Mouse (Mus musculus) c-Kit-negative CD71-positive TER-119-positive erythroid progenitor cells, embryonic 14.5 days (primary cell): ENCODE measurements around the gene Zc2hc1b.

Source experiments
- DNase-seq: peaks from one replicate; pipeline ENCODE4 v3.0.0-alpha.2; 2013; ENCODE audit warnings: low read depth, low spot score

Gene Zc2hc1b

DNA sequence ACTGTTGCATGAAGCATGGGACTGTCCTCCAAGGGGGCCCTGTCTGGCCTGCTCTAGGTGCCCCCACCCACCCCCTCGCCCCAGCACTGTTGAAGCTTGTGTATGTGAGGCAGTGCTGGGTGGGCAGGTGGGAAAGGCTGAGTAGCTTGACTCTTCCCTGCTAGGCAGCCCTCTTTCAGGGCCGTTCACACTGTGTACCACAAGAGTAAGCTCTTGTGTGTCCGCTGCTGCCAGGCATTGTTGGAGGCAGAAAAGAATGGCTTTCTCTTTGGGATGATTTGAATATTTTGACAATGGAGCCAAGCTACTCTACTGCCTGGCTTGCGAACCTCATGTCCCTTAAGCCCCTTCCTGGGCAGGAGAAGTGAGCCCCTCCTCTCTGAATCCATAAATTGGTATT, 62.8 kb downstream of the Zc2hc1b start:
- DNase-seq = no peak

DNA sequence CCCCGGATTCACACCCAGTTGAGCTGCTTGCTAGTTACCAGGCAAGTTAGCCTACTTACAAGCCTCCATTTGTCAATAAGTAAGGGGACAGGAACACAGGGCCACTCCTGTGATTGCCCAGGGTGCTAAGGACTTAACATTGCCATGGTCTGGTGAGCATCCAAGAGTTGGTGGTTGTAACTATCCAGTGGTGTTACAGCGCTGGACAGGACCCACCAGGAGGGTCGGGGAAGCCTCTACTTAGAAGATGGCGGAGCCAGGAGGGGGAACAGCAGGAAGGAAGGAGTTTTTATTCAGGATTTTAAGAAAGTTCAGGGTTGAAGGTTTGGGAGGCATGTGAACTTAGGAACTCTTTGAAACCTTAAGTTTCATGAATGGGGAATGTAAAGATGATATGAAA, 64.2 kb downstream of the Zc2hc1b start:
- no peak for DNase-seq

DNA sequence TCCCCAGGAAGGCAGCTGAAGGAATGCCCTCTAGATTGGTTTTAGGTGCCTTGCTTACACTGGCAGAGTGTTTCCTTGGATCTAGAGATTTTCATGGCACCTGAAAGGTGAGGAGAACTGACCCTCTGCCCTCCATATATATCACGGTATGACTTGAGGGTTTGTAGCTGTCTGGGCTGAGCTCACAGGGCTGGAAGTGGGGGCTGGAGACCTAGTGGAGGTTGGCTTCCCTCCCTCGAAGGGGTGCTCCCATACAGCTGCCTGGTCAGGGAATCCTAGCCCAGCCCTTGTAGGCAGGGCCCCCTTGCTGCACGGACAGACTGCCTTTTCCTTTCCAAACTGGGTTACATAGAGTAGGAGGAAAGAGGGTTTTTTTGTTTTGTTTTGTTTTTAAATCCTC, 65.0 kb downstream of the Zc2hc1b start:
- DNase-seq = no peak

DNA sequence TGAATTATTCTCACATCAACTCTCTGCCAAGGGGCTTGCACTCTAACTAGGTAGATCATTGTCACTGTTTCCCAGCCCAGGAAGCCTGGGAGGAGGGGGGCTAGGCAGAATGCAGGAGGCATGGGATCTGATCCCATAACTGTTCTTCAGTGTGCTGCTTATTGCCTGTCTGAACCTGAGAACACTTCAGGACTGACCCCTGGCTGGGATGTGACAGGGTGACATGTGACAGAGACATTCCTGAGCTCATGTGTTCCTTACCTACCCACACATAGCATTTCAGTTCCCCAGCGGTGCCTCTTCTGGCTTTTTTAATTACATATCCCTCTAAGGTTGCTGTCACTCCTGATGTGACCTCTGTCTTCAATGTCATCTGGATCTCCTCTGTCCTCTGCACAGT, 68.0 kb downstream of the Zc2hc1b start:
- no peak for DNase-seq

DNA sequence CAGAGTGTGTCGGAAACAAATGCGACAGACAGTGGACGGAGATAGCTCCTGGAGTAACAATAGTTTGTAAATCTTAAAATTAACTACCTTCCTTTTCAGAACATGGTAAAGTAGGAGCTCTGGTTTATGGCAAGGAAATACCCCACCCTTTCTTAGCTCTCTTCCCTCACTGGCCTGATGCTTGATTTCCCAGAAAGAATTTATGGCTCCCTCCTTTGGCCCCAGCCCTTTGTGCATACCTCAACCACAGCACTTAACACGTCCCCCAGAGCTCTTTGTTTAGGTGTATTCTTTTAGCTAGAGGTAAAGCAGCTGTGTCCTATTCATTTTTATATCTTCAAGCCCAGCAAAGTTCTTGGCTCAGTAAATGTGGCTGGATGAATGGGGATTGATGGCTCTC, 69.0 kb downstream of the Zc2hc1b start:
- DNase-seq = no peak

DNA sequence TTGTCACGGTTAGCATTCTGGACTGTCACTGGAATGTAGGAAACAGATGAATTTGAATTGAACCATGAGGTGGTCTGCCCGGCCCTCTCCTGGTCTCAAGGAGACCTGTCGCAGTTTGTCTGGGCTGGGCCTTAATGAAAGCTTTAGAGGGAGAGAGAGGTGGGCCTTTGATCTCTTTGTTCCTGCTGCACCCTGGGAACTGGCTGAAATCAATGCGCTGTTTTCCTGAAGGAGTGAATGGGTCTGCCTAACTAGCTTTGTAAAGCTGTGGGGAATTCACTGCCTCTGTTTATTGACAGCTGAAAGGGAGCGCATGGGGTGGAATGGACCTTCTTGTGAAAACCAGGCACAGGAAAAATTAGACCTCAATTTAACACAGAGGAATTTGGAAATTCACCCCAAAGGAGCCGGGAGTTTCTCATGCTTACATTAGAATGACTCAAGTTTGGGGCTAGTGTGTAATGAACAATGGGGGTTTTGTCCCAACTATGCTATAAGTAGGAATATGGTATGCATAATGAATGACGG, 69.7 kb downstream of the Zc2hc1b start:
- no peak for DNase-seq

DNA sequence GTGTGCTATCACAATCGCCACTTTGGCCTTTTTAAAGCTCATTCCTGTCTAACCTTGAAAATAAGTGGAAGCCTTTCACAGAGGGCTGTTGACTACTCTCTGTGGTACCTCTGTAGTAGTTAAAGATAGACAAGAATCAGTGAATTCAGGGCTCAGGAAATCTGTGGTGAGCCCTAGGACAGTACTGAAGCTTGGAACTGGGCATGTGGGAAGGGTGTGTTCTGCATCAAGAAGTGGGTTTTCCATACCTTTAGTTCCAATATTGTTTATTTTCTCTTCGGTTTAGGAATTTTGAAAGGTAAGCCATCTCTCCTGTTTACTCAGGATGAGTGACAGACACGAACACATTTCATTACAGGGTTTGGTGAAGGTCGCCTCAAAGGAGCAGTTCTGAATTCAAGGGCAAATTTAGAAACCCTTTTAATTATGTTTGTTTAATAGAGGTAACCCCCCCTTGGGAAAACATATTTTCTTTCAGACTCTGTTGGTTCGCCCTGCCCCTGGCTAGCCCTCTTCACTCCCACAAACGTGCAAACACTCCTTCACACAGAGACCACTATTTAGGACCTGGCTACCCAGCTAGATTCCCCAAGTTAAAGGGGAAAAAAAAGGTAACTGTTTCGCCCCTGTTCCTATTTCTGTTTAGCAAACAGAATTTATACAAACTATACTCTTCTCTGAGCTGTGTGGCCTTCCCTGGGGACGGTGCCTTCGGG, 70.8 kb downstream of the Zc2hc1b start:
- DNase-seq = no peak

DNA sequence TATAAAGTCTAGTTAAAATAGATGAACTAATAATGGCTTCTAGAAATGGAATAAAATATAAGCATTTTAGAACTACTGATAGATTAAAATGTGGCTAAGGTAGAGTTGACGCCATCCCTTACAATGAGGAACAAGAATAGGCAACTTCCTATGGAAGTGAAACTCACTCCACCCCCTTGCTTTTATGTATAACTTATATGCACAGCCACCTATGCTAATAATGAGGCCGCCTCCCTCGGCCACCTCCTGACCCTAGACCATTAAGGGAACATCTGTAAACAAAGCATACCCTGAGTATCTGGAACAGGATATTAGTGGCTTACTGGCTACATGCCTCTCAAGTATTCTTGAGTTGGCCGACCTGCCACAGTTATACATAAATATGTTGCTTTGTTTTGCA, 74.0 kb downstream of the Zc2hc1b start:
- no peak for DNase-seq

DNA sequence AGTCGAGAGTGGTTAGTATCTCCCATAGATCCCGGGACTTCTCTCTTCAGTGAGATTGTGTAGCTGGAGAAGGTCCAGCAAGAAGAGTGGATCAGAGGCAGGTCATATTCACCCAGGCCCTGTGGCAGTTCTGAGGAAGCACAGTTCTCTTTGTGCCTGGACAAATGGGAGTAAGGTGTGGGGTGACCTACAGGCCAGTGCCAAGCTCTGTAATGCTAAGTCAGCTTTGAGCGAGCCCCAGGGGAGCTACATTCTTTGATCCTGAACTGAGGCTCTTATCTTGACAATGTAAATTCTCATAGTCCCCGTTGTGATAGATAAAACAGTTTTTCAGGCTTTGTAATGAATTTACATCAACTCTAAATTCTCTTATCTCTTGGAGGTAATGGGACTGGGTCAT, 75.5 kb downstream of the Zc2hc1b start:
- no peak for DNase-seq

DNA sequence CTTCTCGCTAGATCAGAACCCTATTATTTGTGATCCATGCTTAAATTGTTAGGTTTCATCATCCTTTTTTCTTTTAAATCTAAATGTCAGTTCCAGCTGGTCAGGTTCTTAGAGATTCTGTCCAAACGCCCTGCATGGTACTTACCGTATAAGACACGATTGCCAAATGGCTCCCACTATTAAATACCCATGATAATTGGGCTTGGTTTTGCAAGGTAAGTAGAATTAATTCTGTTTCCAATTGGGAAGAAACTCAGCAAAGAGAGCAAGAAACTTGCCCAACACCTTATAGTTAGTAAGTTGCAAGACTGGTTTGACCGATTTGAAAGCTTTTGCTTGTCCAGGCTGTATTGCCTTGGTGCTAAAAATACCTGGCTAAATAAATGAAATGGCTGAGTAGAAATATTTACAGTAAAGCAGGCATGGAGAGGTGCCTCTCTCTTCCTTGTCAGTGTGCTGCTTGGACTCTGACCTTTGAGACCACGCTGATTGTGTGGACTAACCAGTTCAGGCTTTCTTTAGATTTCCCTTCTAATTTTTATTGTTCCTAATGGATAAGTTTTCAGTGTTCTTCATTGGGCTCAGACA, 77.7 kb downstream of the Zc2hc1b start:
- DNase-seq = no peak
